Mouse (Mus musculus) R1 (cell line): ENCODE data around the gene Rspo3.

Experiments
- DNase-seq: peaks from one replicate; pipeline ENCODE4 v3.0.0-alpha.2; 2018; ENCODE audit warnings: low read depth, low spot score

Gene Rspo3

GRCm38 (mm10) chr10:29432935-29433453 lies 102.7 kb downstream of the Rspo3 start:
- DNase-seq: no peak

GRCm38 (mm10) chr10:29426660-29427059 lies 109.0 kb downstream of the Rspo3 start:
- no peak for DNase-seq

GRCm38 (mm10) chr10:29424571-29424970 lies 111.1 kb downstream of the Rspo3 start:
- DNase-seq: no peak

GRCm38 (mm10) chr10:29414361-29414760 lies 121.3 kb downstream of the Rspo3 start:
- DNase-seq: no peak

- DNase-seq: no peak
Observed at GRCm38 (mm10) chr10:29402656-29403268, 132.9 kb downstream of the Rspo3 start.
